Mouse (Mus musculus): Measurements from ENCODE around the gene Fxyd2. TPM values are rescaled to one million over a fixed set of nuclear protein-coding genes. Genes with fewer than 3 reads are reported as not detected.

Fxyd2 gene
- polyA plus RNA-seq, 1 experiment = 220 TPM

- H3K27ac ChIP-seq (ENCODE audit: control insufficient read depth, insufficient read depth, low read length) = no peak overlapping the region
- no peaks in the 10 kb centered on the region for H3K36me3 ChIP-seq (ENCODE audit: control insufficient read depth, insufficient read depth, low read length)
- no peaks in the 10 kb centered on the region for H3K4me1 ChIP-seq (replicated peaks; ENCODE audit: control insufficient read depth, insufficient read depth, low read length)
- 93% methylated on average over 9 of the region's 9 CpGs for WGBS
- H3K4me3 ChIP-seq (ENCODE audit: control insufficient read depth, insufficient read depth, low read length) = no peak overlapping the region
- TF ChIP-seq POLR2A (IDR thresholded peaks at IDR 0.05; ENCODE audit: control insufficient read depth, extremely low read depth, insufficient read depth, low read length, poor library complexity) (no peak), CTCF (IDR thresholded peaks at IDR 0.05; ENCODE audit: borderline replicate concordance, control insufficient read depth, extremely low read depth, insufficient read depth, low read length, poor library complexity) (no peak)
- peaks cover 20% of the 10 kb centered on the region for H3K27me3 ChIP-seq (ENCODE audit: control insufficient read depth, insufficient read depth, low read length)
- DNase-seq = no peak
Observed at GRCm38 (mm10) chr9:45433119-45433518, 33.6 kb downstream of the Fxyd2 start.

- H3K27ac ChIP-seq (ENCODE audit: control insufficient read depth, insufficient read depth, low read length) = no peak overlapping the region
- H3K27me3 ChIP-seq (ENCODE audit: control insufficient read depth, insufficient read depth, low read length) = peaks cover 18% of the 10 kb centered on the region
- no peaks in the 10 kb centered on the region for H3K4me1 ChIP-seq (replicated peaks; ENCODE audit: control insufficient read depth, insufficient read depth, low read length)
- H3K4me3 ChIP-seq (ENCODE audit: control insufficient read depth, insufficient read depth, low read length) = no peak overlapping the region
- no peaks in the 10 kb centered on the region for H3K36me3 ChIP-seq (ENCODE audit: control insufficient read depth, insufficient read depth, low read length)
- no peak for TF ChIP-seq POLR2A (IDR thresholded peaks at IDR 0.05; ENCODE audit: control insufficient read depth, extremely low read depth, insufficient read depth, low read length, poor library complexity)
- TF ChIP-seq CTCF (IDR thresholded peaks at IDR 0.05; ENCODE audit: borderline replicate concordance, control insufficient read depth, extremely low read depth, insufficient read depth, low read length, poor library complexity) = no peak
- no peak for DNase-seq
- 100% methylated on average over 2 of the region's 2 CpGs for WGBS
Observed at GRCm38 (mm10) chr9:45434171-45434570, 34.7 kb downstream of the Fxyd2 start.

- 80% methylated on average over 4 of the region's 4 CpGs for WGBS
- Histone ChIP-seq H3K4me1 (replicated peaks; ENCODE audit: control insufficient read depth, insufficient read depth, low read length) (peaks cover 3% of the 10 kb centered on the region), H3K36me3 (ENCODE audit: control insufficient read depth, insufficient read depth, low read length) (no peaks in the 10 kb centered on the region), H3K27ac (ENCODE audit: control insufficient read depth, insufficient read depth, low read length) (no peak overlapping the region), H3K27me3 (ENCODE audit: control insufficient read depth, insufficient read depth, low read length) (no peaks in the 10 kb centered on the region), H3K4me3 (ENCODE audit: control insufficient read depth, insufficient read depth, low read length) (no peak overlapping the region)
- DNase-seq = no peak
- TF ChIP-seq POLR2A (IDR thresholded peaks at IDR 0.05; ENCODE audit: control insufficient read depth, extremely low read depth, insufficient read depth, low read length, poor library complexity) (no peak), CTCF (IDR thresholded peaks at IDR 0.05; ENCODE audit: borderline replicate concordance, control insufficient read depth, extremely low read depth, insufficient read depth, low read length, poor library complexity) (no peak)
Observed at GRCm38 (mm10) chr9:45439025-45439424, 39.6 kb downstream of the Fxyd2 start.

- DNase-seq = no peak
- TF ChIP-seq POLR2A (IDR thresholded peaks at IDR 0.05; ENCODE audit: control insufficient read depth, extremely low read depth, insufficient read depth, low read length, poor library complexity) = no peak
- TF ChIP-seq CTCF (IDR thresholded peaks at IDR 0.05; ENCODE audit: borderline replicate concordance, control insufficient read depth, extremely low read depth, insufficient read depth, low read length, poor library complexity) = no peak
- Histone ChIP-seq H3K4me3 (ENCODE audit: control insufficient read depth, insufficient read depth, low read length) (no peak overlapping the region), H3K4me1 (replicated peaks; ENCODE audit: control insufficient read depth, insufficient read depth, low read length) (peaks cover 3% of the 10 kb centered on the region), H3K36me3 (ENCODE audit: control insufficient read depth, insufficient read depth, low read length) (no peaks in the 10 kb centered on the region), H3K27me3 (ENCODE audit: control insufficient read depth, insufficient read depth, low read length) (no peaks in the 10 kb centered on the region), H3K27ac (ENCODE audit: control insufficient read depth, insufficient read depth, low read length) (no peak overlapping the region)
- 80% methylated on average over 16 of the region's 16 CpGs for WGBS
Observed at GRCm38 (mm10) chr9:45440083-45440784, 40.8 kb downstream of the Fxyd2 start.

- Histone ChIP-seq H3K4me3 (ENCODE audit: control insufficient read depth, insufficient read depth, low read length) (no peak overlapping the region), H3K36me3 (ENCODE audit: control insufficient read depth, insufficient read depth, low read length) (no peaks in the 10 kb centered on the region), H3K27me3 (ENCODE audit: control insufficient read depth, insufficient read depth, low read length) (no peaks in the 10 kb centered on the region), H3K27ac (ENCODE audit: control insufficient read depth, insufficient read depth, low read length) (no peak overlapping the region), H3K4me1 (replicated peaks; ENCODE audit: control insufficient read depth, insufficient read depth, low read length) (peaks cover 3% of the 10 kb centered on the region)
- 74% methylated on average over 5 of the region's 5 CpGs for WGBS
- no peak for DNase-seq
- TF ChIP-seq CTCF (IDR thresholded peaks at IDR 0.05; ENCODE audit: borderline replicate concordance, control insufficient read depth, extremely low read depth, insufficient read depth, low read length, poor library complexity) (no peak), POLR2A (IDR thresholded peaks at IDR 0.05; ENCODE audit: control insufficient read depth, extremely low read depth, insufficient read depth, low read length, poor library complexity) (no peak)
Observed at GRCm38 (mm10) chr9:45444251-45444798, 44.9 kb downstream of the Fxyd2 start.

GRCm38 (mm10) chr9:45449658-45450057, 50.2 kb downstream of the Fxyd2 start:
- DNase-seq = no peak
- Histone ChIP-seq H3K4me3 (ENCODE audit: control insufficient read depth, insufficient read depth, low read length) (no peak overlapping the region), H3K36me3 (ENCODE audit: control insufficient read depth, insufficient read depth, low read length) (no peaks in the 10 kb centered on the region), H3K27ac (ENCODE audit: control insufficient read depth, insufficient read depth, low read length) (no peak overlapping the region), H3K4me1 (replicated peaks; ENCODE audit: control insufficient read depth, insufficient read depth, low read length) (no peaks in the 10 kb centered on the region), H3K27me3 (ENCODE audit: control insufficient read depth, insufficient read depth, low read length) (no peaks in the 10 kb centered on the region)
- WGBS = 90% methylated on average over 4 of the region's 4 CpGs
- TF ChIP-seq POLR2A (IDR thresholded peaks at IDR 0.05; ENCODE audit: control insufficient read depth, extremely low read depth, insufficient read depth, low read length, poor library complexity) (no peak), CTCF (IDR thresholded peaks at IDR 0.05; ENCODE audit: borderline replicate concordance, control insufficient read depth, extremely low read depth, insufficient read depth, low read length, poor library complexity) (no peak)
